Mouse (Mus musculus) limb, embryonic 13.5 days (tissue): ENCODE results near the gene Zfp512. TPM values are rescaled to one million over a fixed set of nuclear protein-coding genes. Genes with fewer than 3 reads are reported as not detected.

Source experiments
- polyA plus RNA-seq: library from polyadenylated mRNA; unstranded; fragments of >200 nt; fragmentation: Nextera tagmentation; extraction: Ambion mirVana; gene quantifications from 2 replicates; pipeline ENCODE4 v1.2.1, GENCODE M21; 2015

Zfp512 gene
- polyA plus RNA-seq, 1 experiment from 2014 or later, result 65.0 TPM

Other genes starting within 250 kb of the Zfp512 start
- gene Ppm1g, start 231.7 kb upstream of the Zfp512 start, polyA plus RNA-seq, result 131 and 133 TPM in 2 replicates
- gene Nrbp1, start 211.6 kb upstream of the Zfp512 start, polyA plus RNA-seq, result 165 and 166 TPM in 2 replicates
- gene Gm9970, start 211.2 kb upstream of the Zfp512 start, polyA plus RNA-seq, result 0.38 and 0.48 TPM in 2 replicates
- 16.1 and 21.3 TPM in 2 replicates for gene Krtcap3, start 200.7 kb upstream of the Zfp512 start, polyA plus RNA-seq
- 37.8 and 45.0 TPM in 2 replicates for gene Ift172, start 161.3 kb upstream of the Zfp512 start, polyA plus RNA-seq
- gene Fndc4, start 156.4 kb upstream of the Zfp512 start, polyA plus RNA-seq, result 83.5 and 84.4 TPM in 2 replicates
- gene Gckr, start 155.0 kb upstream of the Zfp512 start, polyA plus RNA-seq, result 0.14 and 0.28 TPM in 2 replicates
- gene 4930548H24Rik, start 33.3 kb downstream of the Zfp512 start, polyA plus RNA-seq, result 0.11 and 0.13 TPM in 2 replicates
- 72.5 and 81.6 TPM in 2 replicates for gene Gpn1, start 42.3 kb downstream of the Zfp512 start, polyA plus RNA-seq
- gene Slc4a1ap, start 74.6 kb downstream of the Zfp512 start, polyA plus RNA-seq, result 37.0 and 38.6 TPM in 2 replicates
- 30.8 and 31.2 TPM in 2 replicates for gene Supt7l, start 75.4 kb downstream of the Zfp512 start, polyA plus RNA-seq
- gene Mrpl33, start 144.5 kb downstream of the Zfp512 start, polyA plus RNA-seq, result 259 and 285 TPM in 2 replicates
- gene Rbks, start 245.2 kb downstream of the Zfp512 start, polyA plus RNA-seq, result 3.1 and 3.3 TPM in 2 replicates
- 45.4 and 47.9 TPM in 2 replicates for gene Babam2, start 245.3 kb downstream of the Zfp512 start, polyA plus RNA-seq